Mouse (Mus musculus) adipocyte (in vitro differentiated cells): ENCODE measurements around the gene Ing4.
"Not testable (repeated sequence)": the region's sequence is repeated elsewhere in the genome, so short reads cannot be mapped to it uniquely, and the experiment has no call there.

Experiments
- DNase-seq: peaks from one replicate; pipeline ENCODE4 v3.0.0-alpha.2; 2016; ENCODE audit warnings: low spot score

Ing4 gene

DNA sequence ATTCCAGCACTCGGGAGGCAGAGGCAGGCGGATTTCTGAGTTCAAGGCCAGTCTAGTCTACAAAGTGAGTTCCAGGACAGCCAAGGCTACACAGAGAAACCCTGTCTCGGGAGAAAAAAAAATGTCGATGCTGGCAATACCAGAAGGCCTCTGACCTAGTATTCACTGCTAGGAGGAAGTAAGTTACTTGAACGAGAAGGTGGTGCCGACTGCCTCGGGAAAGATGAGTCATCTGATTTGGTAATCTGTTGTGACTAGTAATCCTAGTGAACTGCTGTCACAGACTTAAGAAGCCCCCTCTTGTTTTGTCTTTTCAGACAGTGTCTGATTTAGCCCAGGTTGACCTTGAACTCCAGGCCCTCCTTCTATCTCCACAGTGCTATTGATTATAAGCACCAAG lies 1.5 kb downstream of the Ing4 start:
- peak; percentile 74 for DNase-seq

DNA sequence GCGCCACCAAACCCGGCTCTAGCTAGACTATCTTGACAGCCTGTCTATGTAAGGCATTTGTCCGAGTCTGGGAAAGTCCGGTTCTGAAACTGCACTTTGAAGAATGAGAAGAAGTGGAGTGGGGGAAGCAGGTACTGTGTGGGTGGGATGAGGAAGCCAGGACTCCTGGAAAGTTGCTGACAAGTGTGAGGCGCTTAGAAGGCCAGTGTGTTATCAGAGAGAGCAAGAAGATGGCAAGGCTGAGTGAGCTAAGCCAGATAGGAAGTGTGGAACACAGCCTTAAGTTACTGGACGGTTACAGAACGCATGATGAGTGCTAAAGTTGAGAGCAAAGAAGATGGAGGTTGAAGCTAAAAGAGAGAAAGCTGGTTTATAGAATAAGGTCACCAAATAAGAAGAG lies 2.5 kb downstream of the Ing4 start:
- no peak for DNase-seq

DNA sequence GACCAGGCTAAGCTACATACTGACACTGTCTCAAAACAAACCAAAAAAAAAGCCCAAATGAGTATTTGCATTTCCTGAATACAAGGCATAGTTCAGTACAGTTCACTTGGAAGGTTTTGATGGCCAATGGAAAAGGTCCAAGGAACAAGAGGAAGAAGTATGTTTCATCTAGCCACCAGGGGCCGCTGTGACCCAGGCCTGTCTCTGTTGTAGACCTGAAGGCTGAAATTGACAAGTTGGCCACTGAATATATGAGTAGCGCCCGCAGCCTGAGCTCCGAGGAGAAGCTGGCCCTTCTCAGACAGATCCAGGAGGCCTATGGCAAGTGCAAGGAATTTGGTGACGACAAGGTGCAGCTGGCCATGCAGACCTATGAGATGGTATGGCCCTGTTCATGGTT lies 7.1 kb downstream of the Ing4 start:
- peak; percentile 96 for DNase-seq

DNA sequence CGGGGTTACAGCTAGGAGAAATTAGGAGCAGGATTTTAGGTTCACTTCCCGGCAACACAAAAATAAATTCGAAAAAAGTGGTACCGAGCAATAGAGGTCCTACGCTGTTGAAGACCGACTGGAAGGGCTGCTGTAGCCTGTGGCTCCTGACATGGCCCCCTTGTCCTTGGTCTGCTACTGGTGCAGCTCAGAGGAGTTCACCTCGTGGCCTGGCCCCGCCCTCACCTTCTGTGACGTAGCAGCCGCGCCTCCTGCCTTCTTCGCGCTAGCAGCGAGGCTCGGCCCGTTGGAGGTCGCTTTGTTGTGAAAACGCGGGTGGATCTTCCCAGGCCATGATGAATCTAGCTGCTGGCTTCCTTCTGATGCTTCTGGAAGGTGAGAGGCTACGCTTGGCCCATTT lies 10.1 kb downstream of the Ing4 start, which contains the start of gene Acrbp:
Acrbp (plus strand) TSS at position 12 of the 400 bp plus-strand sequence.
- no peak for DNase-seq

DNA sequence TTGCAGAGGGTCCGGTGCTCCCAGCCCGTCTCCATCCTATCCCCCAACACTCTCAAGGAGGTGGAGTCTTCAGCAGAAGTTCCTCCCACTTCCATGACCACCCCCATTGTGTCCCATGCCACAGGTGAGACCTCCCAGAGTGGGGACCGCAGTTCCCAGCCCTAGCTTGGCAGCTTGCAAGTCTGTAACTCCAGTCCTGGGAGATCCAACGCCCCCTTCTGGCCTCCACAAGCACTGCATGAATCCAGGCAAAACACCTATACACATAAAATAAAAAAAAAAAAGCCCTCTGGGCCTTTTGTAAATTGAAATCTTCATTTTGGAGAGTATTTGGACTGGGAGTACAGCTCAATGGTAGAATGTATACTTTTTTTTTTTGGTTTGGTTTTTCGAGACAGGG lies 11.7 kb downstream of the Ing4 start:
- no peak for DNase-seq

- no peak for DNase-seq
Measured at GRCm38 (mm10) chr6:125061493-125061892, 21.9 kb downstream of the Ing4 start.

GRCm38 (mm10) chr6:125062511-125062910 lies 23.0 kb downstream of the Ing4 start:
- DNase-seq: no peak

GRCm38 (mm10) chr6:125063906-125064305 lies 24.3 kb downstream of the Ing4 start:
- no peak for DNase-seq

GRCm38 (mm10) chr6:125065223-125065622 lies 25.7 kb downstream of the Ing4 start:
- not testable (repeated sequence) for DNase-seq

GRCm38 (mm10) chr6:125067571-125067995 lies 28.0 kb downstream of the Ing4 start, which contains the start of gene Lpar5:
TSS of gene Lpar5 (plus strand) at chr6:125067920.
- no peak for DNase-seq

DNA sequence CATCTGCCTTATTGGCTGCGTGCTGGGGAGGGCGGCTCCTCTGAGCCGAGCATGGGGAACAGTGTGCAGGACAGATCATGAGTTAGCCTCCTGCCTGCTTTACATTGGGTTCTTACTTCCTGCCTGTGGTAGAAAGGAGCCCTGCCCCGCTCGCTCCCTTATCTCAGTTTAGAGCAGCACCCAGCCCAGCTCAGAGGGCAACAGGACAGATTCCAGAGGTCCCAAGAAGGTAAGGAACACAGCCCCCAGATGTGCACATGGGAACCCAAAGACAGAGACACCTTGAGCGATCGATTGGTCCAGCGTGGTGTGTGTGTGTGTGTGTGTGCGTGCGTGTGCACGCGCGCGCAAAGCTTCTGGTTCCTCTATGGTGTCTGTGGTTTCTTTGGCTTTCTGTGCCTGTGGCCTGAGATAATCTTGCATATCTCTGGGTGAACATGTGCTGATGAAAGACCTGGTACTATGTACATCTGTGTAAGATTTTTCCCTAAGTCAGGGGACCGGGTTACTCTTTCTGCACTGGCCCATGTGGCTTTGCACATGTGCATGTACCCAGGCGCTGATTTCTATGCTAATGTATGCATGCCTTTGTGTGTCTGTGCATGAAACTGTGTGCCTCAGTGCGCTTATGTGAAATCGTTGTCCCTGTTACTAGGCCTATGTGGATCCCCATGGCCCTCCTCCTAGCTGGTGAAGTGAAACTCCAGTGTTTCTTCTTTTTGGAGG lies 31.8 kb downstream of the Ing4 start:
- no peak for DNase-seq

DNA sequence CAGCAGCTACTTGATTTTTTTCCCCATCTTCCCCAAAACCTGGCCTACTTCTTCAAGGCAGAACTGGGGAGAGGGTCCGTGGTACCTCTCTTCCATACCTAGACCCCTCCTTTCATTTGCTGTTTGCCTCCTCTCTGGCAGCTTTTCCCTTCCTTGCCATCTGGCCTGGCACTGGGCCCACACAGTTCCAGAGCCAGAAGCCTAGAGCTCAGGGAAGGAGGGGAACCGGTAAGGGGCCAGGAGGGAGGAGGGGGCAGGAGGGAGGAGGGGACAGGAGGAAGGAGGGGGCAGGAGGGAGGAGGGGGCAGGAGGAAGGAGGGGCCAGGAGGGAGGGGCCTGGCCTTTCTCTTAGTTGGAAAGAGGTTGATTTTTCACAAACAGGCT lies 32.3 kb downstream of the Ing4 start:
- peak; percentile 93 for DNase-seq

- DNase-seq: no peak
Measured at GRCm38 (mm10) chr6:125073825-125074224, 34.3 kb downstream of the Ing4 start.

GRCm38 (mm10) chr6:125081394-125081793 lies 41.8 kb downstream of the Ing4 start:
- DNase-seq: no peak

DNA sequence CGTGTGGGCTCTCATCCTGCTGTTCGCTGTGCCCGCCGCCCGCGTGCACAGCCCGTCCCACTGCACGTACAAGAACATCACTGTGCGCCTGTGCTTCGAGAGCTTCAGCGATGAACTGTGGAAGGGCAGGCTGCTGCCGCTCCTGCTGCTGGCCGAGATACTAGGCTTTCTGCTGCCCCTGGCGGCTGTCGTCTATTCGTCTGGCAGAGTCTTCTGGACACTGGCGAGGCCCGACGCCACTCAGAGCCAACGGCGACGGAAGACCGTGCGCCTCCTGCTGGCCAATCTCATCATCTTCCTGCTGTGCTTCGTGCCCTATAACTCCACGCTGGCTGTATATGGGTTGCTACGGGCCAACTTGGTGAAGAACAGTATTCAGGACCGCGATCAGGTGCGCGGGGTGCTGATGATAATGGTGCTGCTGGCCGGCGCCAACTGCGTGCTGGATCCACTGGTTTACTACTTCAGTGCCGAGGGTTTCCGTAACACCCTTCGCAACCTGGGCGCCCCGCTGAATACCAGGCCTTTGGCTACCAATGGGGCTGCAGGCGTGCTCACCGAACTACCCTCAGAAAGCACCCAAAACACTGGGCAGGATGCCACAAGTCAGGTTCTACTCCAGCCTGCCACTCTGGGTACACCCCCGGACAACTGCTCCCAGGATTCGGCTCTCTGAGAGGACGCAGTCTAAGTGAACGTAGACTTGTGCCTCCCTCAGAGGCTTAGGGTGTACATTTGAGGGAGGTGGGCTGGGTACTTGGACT lies 42.4 kb downstream of the Ing4 start:
- peak; percentile 64 for DNase-seq

GRCm38 (mm10) chr6:125082801-125083386 lies 43.3 kb downstream of the Ing4 start:
- no peak for DNase-seq

- peak; percentile 89 for DNase-seq
Measured at GRCm38 (mm10) chr6:125084424-125084823, 44.9 kb downstream of the Ing4 start.

DNA sequence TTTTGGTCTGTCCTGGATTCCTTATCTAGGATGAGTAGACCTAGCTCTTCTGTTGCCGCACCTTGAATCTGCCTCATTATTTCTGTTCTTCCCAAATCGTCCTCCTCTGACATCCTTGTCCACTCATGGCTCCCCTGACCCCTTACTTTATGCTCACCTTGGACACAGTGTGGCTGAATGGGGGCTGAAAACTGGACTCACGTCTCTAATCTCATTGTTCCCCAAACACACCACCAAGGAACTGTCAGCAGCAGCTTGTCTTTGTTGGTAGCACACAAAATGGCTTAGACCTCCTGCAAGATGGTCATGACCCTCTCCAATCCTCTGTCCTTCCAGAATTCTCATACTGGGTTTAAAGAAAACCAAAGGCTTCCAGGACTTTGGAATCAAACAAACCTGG lies 48.4 kb downstream of the Ing4 start:
- no peak for DNase-seq

- no peak for DNase-seq
Measured at GRCm38 (mm10) chr6:125088561-125089321, 49.2 kb downstream of the Ing4 start.

GRCm38 (mm10) chr6:125089521-125090321 lies 50.2 kb downstream of the Ing4 start:
- DNase-seq: no peak

DNA sequence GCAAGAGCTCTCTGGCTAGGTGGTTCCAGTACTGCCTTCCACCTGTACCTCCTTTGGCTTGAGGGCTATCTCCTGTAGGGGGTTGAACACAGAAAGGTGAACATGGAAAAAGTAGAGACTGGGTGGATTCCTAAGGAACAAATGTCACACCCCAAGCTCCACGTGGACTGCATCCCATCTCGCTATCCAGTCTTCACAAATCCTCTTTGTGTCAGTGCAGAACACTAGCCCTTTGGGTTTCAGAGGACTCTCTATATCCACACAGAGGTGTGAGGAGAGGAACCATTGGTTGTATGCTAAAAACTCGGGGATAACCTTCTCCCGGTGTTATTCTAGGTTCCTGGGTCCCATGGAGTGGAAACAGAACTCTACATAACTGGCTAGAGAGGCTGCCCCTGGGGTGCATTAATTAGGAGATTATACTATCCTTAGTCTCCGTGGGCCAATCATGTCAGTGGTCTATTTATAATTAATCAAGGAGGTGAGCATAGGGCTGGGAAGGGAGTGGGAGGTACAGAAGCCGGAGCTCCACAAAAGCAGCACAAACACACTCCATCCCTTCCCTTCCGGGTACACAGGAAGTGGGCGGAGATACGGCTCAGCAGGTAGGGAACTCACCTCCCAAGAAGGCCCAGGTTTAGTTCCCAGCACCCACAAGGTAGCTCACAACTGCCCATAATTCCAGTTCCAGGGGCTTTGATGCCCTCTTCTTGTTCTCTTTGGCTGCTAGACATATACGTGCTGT lies 51.0 kb downstream of the Ing4 start:
- DNase-seq: no peak
